Mouse (Mus musculus): ENCODE measurements around the gene Mfap1b. TPM values are rescaled to one million over a fixed set of nuclear protein-coding genes. Genes with fewer than 3 reads are reported as not detected.
A peak's percentile ranks its signal among the peaks of the same experiment; 100 is the strongest.
"Not testable (repeated sequence)": the region's sequence is repeated elsewhere in the genome, so short reads cannot be mapped to it uniquely, and the experiment has no call there.

Gene Mfap1b
- total and polyA plus RNA-seq, 3 experiments: 19.1 to 20.3 TPM; not detected in 1

DNA sequence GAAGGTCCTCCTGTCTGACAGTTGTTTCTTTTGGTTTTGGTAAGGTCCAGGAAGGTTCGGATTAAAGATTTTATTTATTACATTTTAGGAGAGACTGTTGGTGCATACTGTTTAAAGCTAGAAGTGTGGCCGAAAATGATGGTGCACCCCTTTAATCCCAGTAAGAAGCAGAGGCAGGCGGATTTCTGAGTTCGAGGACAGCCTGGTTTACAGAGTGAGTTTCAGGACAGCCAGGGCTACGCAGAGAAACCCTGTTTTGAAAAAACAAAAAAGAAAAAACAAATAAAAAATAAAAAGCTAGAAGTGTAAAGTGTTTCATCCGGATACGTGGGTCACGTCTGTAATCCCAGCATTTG lies 291 bp upstream of the Mfap1b start:
- 0 out of 4 replicates have a peak, but pooled peaks of 1 of the 2 experiments have one; percentile 30 for TF ChIP-seq POLR2A (IDR thresholded peaks at IDR 0.05; ENCODE audit: control insufficient read depth in 1 of 2, insufficient read depth in 1 of 2, low read depth in 1 of 2, low read length in 2 of 2, poor library complexity in 1 of 2)
- TF ChIP-seq MAFK (IDR thresholded peaks at IDR 0.05; ENCODE audit: borderline replicate concordance, low read depth, low read length): no peak
- no peak for TF ChIP-seq CTCF (IDR thresholded peaks at IDR 0.05 in 2 of 3, conservative IDR thresholded peaks at IDR 0.05 in 1 of 3; ENCODE audit: control insufficient read depth in 1 of 3, insufficient read depth in 1 of 3, low read depth in 2 of 3, low read length in 3 of 3, poor library complexity in 1 of 3, severe bottlenecking in 1 of 3)
- 0 out of 2 replicates have a peak, but pooled peaks have one; percentile 7 for TF ChIP-seq MXI1 (IDR thresholded peaks at IDR 0.05; ENCODE audit: low read depth, low read length)
- peak overlapping the region; percentile 72 to 90 for H3K4me3 ChIP-seq (ENCODE audit: control insufficient read depth in 1 of 2, insufficient read depth in 1 of 2, low read depth in 2 of 2, low read length in 2 of 2)
- H3K9ac ChIP-seq (ENCODE audit: control insufficient read depth, low read depth, low read length, poor library complexity, severe bottlenecking): peak overlapping the region; percentile 91
- peaks cover 6% of the 10 kb centered on the region for H3K79me2 ChIP-seq (ENCODE audit: control insufficient read depth, insufficient read depth, low read length, poor library complexity)
- peaks cover 0 to 2% of the 10 kb centered on the region in 2 experiments; a peak in 3 of 4 replicates for H3K4me1 ChIP-seq (ENCODE audit: control insufficient read depth in 1 of 2, insufficient read depth in 2 of 2, low read length in 2 of 2)
- peak; percentile 50 for DNase-seq (ENCODE audit: low read depth, low spot score)
- peaks cover 0 to 2% of the 10 kb centered on the region in 2 experiments; a peak in 2 of 4 replicates for H3K36me3 ChIP-seq (ENCODE audit: control insufficient read depth in 1 of 2, insufficient read depth in 2 of 2, low read length in 2 of 2)
- H3K27ac ChIP-seq (ENCODE audit: control insufficient read depth, low read depth, low read length): peak overlapping the region; percentile 95
- H3K27me3 ChIP-seq (ENCODE audit: control insufficient read depth in 1 of 2, insufficient read depth in 2 of 2, low read length in 2 of 2): no peaks in the 10 kb centered on the region
- no peaks in the 10 kb centered on the region for H3K9me3 ChIP-seq (replicated peaks; ENCODE audit: insufficient read depth, low read length)

DNA sequence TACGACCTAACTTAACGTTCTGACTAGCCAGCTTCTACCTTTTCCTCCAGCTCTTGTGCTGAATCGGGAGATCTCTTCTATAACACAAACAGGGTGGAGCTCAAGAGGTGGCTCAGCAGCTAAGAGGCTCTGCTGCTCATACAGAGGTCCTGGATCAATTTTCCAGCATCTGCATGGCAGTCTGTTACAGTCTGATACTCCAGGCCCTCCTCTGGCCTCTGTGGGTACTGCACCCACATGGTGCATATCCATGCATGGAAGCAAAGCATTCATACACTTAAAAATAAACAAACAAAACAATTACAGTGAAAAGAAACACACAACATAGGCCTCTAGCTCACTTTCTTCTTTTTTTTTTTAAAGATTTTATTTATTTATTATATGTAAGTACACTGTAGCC lies 1.1 kb downstream of the Mfap1b start:
- H3K9me3 ChIP-seq (replicated peaks; ENCODE audit: insufficient read depth, low read length); H3K9ac ChIP-seq (ENCODE audit: control insufficient read depth, low read depth, low read length, poor library complexity, severe bottlenecking); H3K79me2 ChIP-seq (ENCODE audit: control insufficient read depth, insufficient read depth, low read length, poor library complexity); H3K27me3 ChIP-seq (ENCODE audit: control insufficient read depth in 1 of 2, insufficient read depth in 2 of 2, low read length in 2 of 2); H3K4me3 ChIP-seq (ENCODE audit: control insufficient read depth in 1 of 2, insufficient read depth in 1 of 2, low read depth in 2 of 2, low read length in 2 of 2); H3K4me1 ChIP-seq (ENCODE audit: control insufficient read depth in 1 of 2, insufficient read depth in 2 of 2, low read length in 2 of 2); H3K36me3 ChIP-seq (ENCODE audit: control insufficient read depth in 1 of 2, insufficient read depth in 2 of 2, low read length in 2 of 2); DNase-seq (ENCODE audit: low read depth, low spot score); H3K27ac ChIP-seq (ENCODE audit: control insufficient read depth, low read depth, low read length): not testable (repeated sequence)
- TF ChIP-seq CTCF (IDR thresholded peaks at IDR 0.05 in 2 of 3, conservative IDR thresholded peaks at IDR 0.05 in 1 of 3; ENCODE audit: control insufficient read depth in 1 of 3, insufficient read depth in 1 of 3, low read depth in 2 of 3, low read length in 3 of 3, poor library complexity in 1 of 3, severe bottlenecking in 1 of 3): peak in 2 of 3 experiments; percentile 1 to 5; a peak in 1 of 6 replicates

DNA sequence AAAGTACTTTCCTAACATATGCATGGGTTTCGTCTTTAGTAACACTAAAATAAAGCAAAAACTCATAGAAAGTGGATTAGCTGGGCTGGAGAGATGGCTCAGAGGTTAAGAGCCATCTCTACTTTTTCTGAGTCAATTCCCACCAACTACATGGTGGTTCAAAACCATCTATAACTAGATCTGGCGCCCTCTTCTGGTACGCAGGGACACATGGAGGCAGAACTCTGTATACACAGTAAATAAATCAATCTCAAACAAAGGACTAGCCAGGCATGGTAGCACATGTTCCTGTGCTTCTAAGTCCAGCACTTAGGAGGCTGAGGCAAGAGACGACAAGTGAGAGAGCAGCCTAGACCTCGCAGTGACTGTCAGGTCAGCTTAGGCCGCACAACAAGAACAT lies 4.9 kb downstream of the Mfap1b start:
- not testable (repeated sequence) for DNase-seq (ENCODE audit: low read depth, low spot score); H3K79me2 ChIP-seq (ENCODE audit: control insufficient read depth, insufficient read depth, low read length, poor library complexity); H3K9ac ChIP-seq (ENCODE audit: control insufficient read depth, low read depth, low read length, poor library complexity, severe bottlenecking); H3K9me3 ChIP-seq (replicated peaks; ENCODE audit: insufficient read depth, low read length); H3K4me3 ChIP-seq (ENCODE audit: control insufficient read depth in 1 of 2, insufficient read depth in 1 of 2, low read depth in 2 of 2, low read length in 2 of 2); H3K36me3 ChIP-seq (ENCODE audit: control insufficient read depth in 1 of 2, insufficient read depth in 2 of 2, low read length in 2 of 2); H3K4me1 ChIP-seq (ENCODE audit: control insufficient read depth in 1 of 2, insufficient read depth in 2 of 2, low read length in 2 of 2); H3K27ac ChIP-seq (ENCODE audit: control insufficient read depth, low read depth, low read length); H3K27me3 ChIP-seq (ENCODE audit: control insufficient read depth in 1 of 2, insufficient read depth in 2 of 2, low read length in 2 of 2)

DNA sequence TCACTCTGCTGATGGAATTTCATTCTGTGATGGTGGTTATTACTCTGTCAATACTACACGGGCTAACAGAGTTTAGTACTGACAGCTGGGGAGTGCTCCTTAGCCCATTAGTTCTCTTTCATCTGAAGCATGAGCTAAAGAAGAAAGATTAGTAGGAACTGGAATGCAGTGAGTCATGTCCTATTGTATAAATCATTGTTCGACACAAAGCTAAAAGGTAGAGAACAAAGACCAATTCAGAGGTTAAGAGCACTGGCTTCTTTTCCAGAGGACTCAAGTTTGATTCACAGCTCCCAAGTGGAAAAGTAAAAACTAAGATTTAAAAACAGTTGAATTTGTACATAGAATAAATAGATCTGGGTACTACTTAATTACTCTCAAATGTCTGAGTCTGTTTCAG lies 13.8 kb downstream of the Mfap1b start:
- H3K4me1 ChIP-seq (ENCODE audit: control insufficient read depth in 1 of 2, insufficient read depth in 2 of 2, low read length in 2 of 2): 0 out of 4 replicates have a peak, but pooled peaks cover 0 to 2% of the 10 kb centered on the region in 2 experiments

More for the DNA sequence above, 13.8 kb downstream of the Mfap1b start:
- Histone ChIP-seq H3K27ac (ENCODE audit: control insufficient read depth, low read depth, low read length) (no peak overlapping the region), H3K9ac (ENCODE audit: control insufficient read depth, low read depth, low read length, poor library complexity, severe bottlenecking) (no peak overlapping the region), H3K9me3 (replicated peaks; ENCODE audit: insufficient read depth, low read length) (no peaks in the 10 kb centered on the region), H3K4me3 (ENCODE audit: control insufficient read depth in 1 of 2, insufficient read depth in 1 of 2, low read depth in 2 of 2, low read length in 2 of 2) (no peak overlapping the region), H3K36me3 (ENCODE audit: control insufficient read depth in 1 of 2, insufficient read depth in 2 of 2, low read length in 2 of 2) (peaks cover 0 to 11% of the 10 kb centered on the region in 2 experiments; a peak in 2 of 4 replicates), H3K79me2 (ENCODE audit: control insufficient read depth, insufficient read depth, low read length, poor library complexity) (peaks cover 13% of the 10 kb centered on the region), H3K27me3 (ENCODE audit: control insufficient read depth in 1 of 2, insufficient read depth in 2 of 2, low read length in 2 of 2) (no peaks in the 10 kb centered on the region)
- TF ChIP-seq UBTF (IDR thresholded peaks at IDR 0.05; ENCODE audit: borderline replicate concordance, insufficient read depth, low read depth, low read length) (no peak), USF2 (IDR thresholded peaks at IDR 0.05; ENCODE audit: borderline replicate concordance in 1 of 2, insufficient read depth in 1 of 2, low read depth in 1 of 2, low read length in 2 of 2) (no peak), SMC3 (IDR thresholded peaks at IDR 0.05; ENCODE audit: low read depth, low read length) (no peak), POLR2A (IDR thresholded peaks at IDR 0.05; ENCODE audit: control insufficient read depth in 1 of 2, insufficient read depth in 1 of 2, low read depth in 1 of 2, low read length in 2 of 2, poor library complexity in 1 of 2) (no peak), CTCF (IDR thresholded peaks at IDR 0.05 in 2 of 3, conservative IDR thresholded peaks at IDR 0.05 in 1 of 3; ENCODE audit: control insufficient read depth in 1 of 3, insufficient read depth in 1 of 3, low read depth in 2 of 3, low read length in 3 of 3, poor library complexity in 1 of 3, severe bottlenecking in 1 of 3) (no peak)
- DNase-seq (ENCODE audit: low read depth, low spot score): no peak

All from MEL (cell line).